ENCODE assay signal across 8 mouse cellular contexts in genomic region chr7:145300321-145301007, GRCm38 (mm10). TPM values are rescaled to one million over a fixed set of nuclear protein-coding genes. Genes with fewer than 3 reads are reported as not detected.
DNase-seq lines count a peak whose midpoint lies in the region; ATAC-seq and TF ChIP-seq lines count a peak whose summit lies in the region.

Gene Mrgprf, plus strand, starts transcription at chr7:145300828.

- 0 out of 2 replicates have a peak within 1 kb of the TSS, but pooled peaks have one; percentile 16 for H3K9ac ChIP-seq in kidney, embryonic 16.5 days (replicated peaks; ENCODE audit: low read length)

- H3K27ac ChIP-seq in kidney, embryonic 16.5 days (ENCODE audit: low read length), result peak within 1 kb of the TSS; percentile 63; the same call in 1 of the 2 replicates
- peak within 1 kb of the TSS; percentile 99 for H3K27ac ChIP-seq in cerebellum, adult 2 months (ENCODE audit: insufficient read depth, low read length)

- peaks cover 19% of the 10 kb centered on the region; the same call in 1 of the 2 replicates for H3K4me1 ChIP-seq in kidney, embryonic 16.5 days (ENCODE audit: insufficient read depth, low read length)
- peaks cover 24% of the 10 kb centered on the region for H3K4me1 ChIP-seq in cerebellum, adult 2 months (ENCODE audit: control insufficient read depth, insufficient read depth, low read length)

- no peak within 1 kb of the TSS for H3K4me3 ChIP-seq in kidney, embryonic 16.5 days (ENCODE audit: low read length)
- H3K4me3 ChIP-seq in cerebellum, adult 2 months (replicated peaks; ENCODE audit: insufficient read depth, low read depth, low read length), result peak within 1 kb of the TSS; percentile 95

- no peaks in the 10 kb centered on the region for H3K9me3 ChIP-seq in kidney, embryonic 16.5 days (ENCODE audit: low read length)

- peak; percentile 4; the same call in 1 of the 2 replicates for TF ChIP-seq CTCF in cerebellum, adult 2 months (IDR thresholded peaks at IDR 0.05; ENCODE audit: borderline replicate concordance, insufficient read depth, low read depth, low read length)

- peak within 1 kb of the TSS; percentile 14; the same call in 1 of the 2 replicates for H3K4me2 ChIP-seq in kidney, embryonic 16.5 days (replicated peaks; ENCODE audit: low read depth, low read length)

- ATAC-seq in kidney, embryonic 16.5 days (ENCODE audit: low FRiP score, low TSS enrichment), result no peak

- peak; percentile 48; the same call in 1 of the 2 replicates for TF ChIP-seq POLR2A in cerebellum, adult 2 months (IDR thresholded peaks at IDR 0.05; ENCODE audit: borderline replicate concordance, insufficient read depth, low read length)

- 30% methylated on average over 12 of the region's 13 CpGs for WGBS in kidney, embryonic 16.5 days
- 4% methylated on average over 12 of the region's 13 CpGs for WGBS in cerebellum, adult 2 months

- H3K27me3 ChIP-seq in kidney, embryonic 16.5 days (ENCODE audit: insufficient read depth, low read length), result no peaks in the 10 kb centered on the region
- H3K27me3 ChIP-seq in cerebellum, adult 2 months (ENCODE audit: control insufficient read depth, insufficient read depth, low read length), result no peaks in the 10 kb centered on the region

- DNase-seq in kidney, adult 9 months, result no peak
- DNase-seq in cerebellum, adult 2 months, result peak; percentile 88 to 90
- DNase-seq in heart, adult 8-10 months (ENCODE audit: low spot score), result peak; percentile 82
- peak; percentile 59 for DNase-seq in lung, postnatal 25 days (ENCODE audit: low spot score)
- no peak for DNase-seq in spleen, adult 18-20 months
- DNase-seq in natural killer cell, adult 2 months (ENCODE audit: low spot score in 2 of 2), result no peak
- DNase-seq in right cerebral cortex, postnatal 14 days, result no peak

- no peaks in the 10 kb centered on the region for H3K36me3 ChIP-seq in kidney, embryonic 16.5 days (ENCODE audit: insufficient read depth, low read length)

RNA-seq across cellular contexts. Expression of gene Mrgprf, which starts in this region (rescaled TPM):
- 3.5 and 3.8 TPM in 2 replicates for polyA plus RNA-seq in kidney, embryonic 16.5 days (2015; fragmentation: Nextera tagmentation; extraction: Ambion mirVana)
- 24.0 and 30.8 TPM in 2 replicates for polyA plus RNA-seq in cerebellum, adult 2 months (2012; rRNA removed)
- total RNA-seq in heart, adult 8-10 months (2022), result 1 to 10 TPM; 1.7 to 2.9 (median 2.5) TPM

Comparison
In these comparisons a context has a peak if more than half of its experiments do, and no peak if none do; other contexts are left out.
1. DNase-seq: peak in cerebellum, adult 2 months (2 of 2), heart, adult 8-10 months (single experiment) and lung, postnatal 25 days (single experiment); none in kidney, adult 9 months (single experiment), spleen, adult 18-20 months (0 of 2), natural killer cell, adult 2 months (0 of 2) and right cerebral cortex, postnatal 14 days (single experiment).